Comparison of ENCODE assay signal across 17 mouse cellular contexts in genomic region chr9:26549551-26549950, GRCm38 (mm10).
DNase-seq lines count a peak whose midpoint lies in the region; ATAC-seq and TF ChIP-seq lines count a peak whose summit lies in the region.
"Had no signal": no experiment of that assay in that cellular context is flagged by ENCODE, and none has a peak within 500 bp of the region (broad histone marks: within the 10 kb centered on the region; RNA-seq: fewer than 3 reads in every experiment).

No protein-coding gene starts in this region.

- no peak for ATAC-seq in megakaryocyte, adult 5-6 weeks (ENCODE audit: poor library complexity, severe bottlenecking)
- ATAC-seq in kidney, embryonic 16.5 days (ENCODE audit: low FRiP score, low TSS enrichment) = no peak
- ATAC-seq: forebrain, embryonic 13.5 days; forebrain, postnatal 0 days had no signal

- H3K4me2 ChIP-seq in kidney, embryonic 16.5 days (replicated peaks; ENCODE audit: low read depth, low read length) = no peak overlapping the region
- H3K4me2 ChIP-seq: forebrain, embryonic 13.5 days; heart, embryonic 13.5 days; hindbrain, embryonic 12.5 days had no signal

- WGBS in kidney, embryonic 16.5 days = 80% methylated on average over 2 of the region's 2 CpGs

- H3K9ac ChIP-seq in kidney, embryonic 16.5 days (replicated peaks; ENCODE audit: low read length) = no peak overlapping the region
- H3K9ac ChIP-seq: forebrain, embryonic 13.5 days; forebrain, postnatal 0 days; heart, embryonic 13.5 days; hindbrain, embryonic 12.5 days had no signal

- H3K4me1 ChIP-seq in megakaryocyte, embryonic 14.5 days = no peaks in the 10 kb centered on the region
- H3K4me1 ChIP-seq in kidney, embryonic 16.5 days (ENCODE audit: insufficient read depth, low read length) = no peaks in the 10 kb centered on the region
- H3K4me1 ChIP-seq: embryonic facial prominence, embryonic 10.5 days; forebrain, embryonic 13.5 days; hindbrain, embryonic 12.5 days had no signal

- intact Hi-C loops in left cerebral cortex, adult 2 months (cut with DNase I) = loop anchor here (1.0 to 5.0 kb wide), 2 partner anchors 84 to 183 kb away; partner anchors contain the start of gene B3gat1

- no peak for TF ChIP-seq CTCF in left cerebral cortex, adult 2 months (IDR thresholded peaks at IDR 0.05)

- no peaks in the 10 kb centered on the region for H3K36me3 ChIP-seq in megakaryocyte, embryonic 14.5 days (replicated peaks; ENCODE audit: low read length)
- no peaks in the 10 kb centered on the region for H3K36me3 ChIP-seq in kidney, embryonic 16.5 days (ENCODE audit: insufficient read depth, low read length)
- H3K36me3 ChIP-seq: embryonic facial prominence, embryonic 10.5 days; heart, embryonic 13.5 days; hindbrain, embryonic 12.5 days had no signal

- peak overlapping the region; percentile 66 for H3K27ac ChIP-seq in left cerebral cortex, adult 2 months
- H3K27ac ChIP-seq in kidney, embryonic 16.5 days (ENCODE audit: low read length) = no peak overlapping the region
- H3K27ac ChIP-seq: embryonic facial prominence, embryonic 10.5 days; forebrain, embryonic 13.5 days; heart, embryonic 13.5 days; hindbrain, embryonic 12.5 days had no signal

- H3K27me3 ChIP-seq in megakaryocyte, embryonic 14.5 days (replicated peaks) = no peaks in the 10 kb centered on the region
- H3K27me3 ChIP-seq in kidney, embryonic 16.5 days (ENCODE audit: insufficient read depth, low read length) = no peaks in the 10 kb centered on the region
- H3K27me3 ChIP-seq: forebrain, embryonic 13.5 days; heart, embryonic 13.5 days; hindbrain, embryonic 12.5 days had no signal

- no peak for DNase-seq in left cerebral cortex, adult 2 months (ENCODE audit: extremely low spot score in 1 of 2, low spot score in 2 of 2)
- DNase-seq in left cerebral cortex, adult 11 months (ENCODE audit: low spot score) = no peak
- peak; percentile 26 to 45 for DNase-seq in right cerebral cortex, adult 2 months (ENCODE audit: low spot score in 2 of 2)
- DNase-seq in right cerebral cortex, postnatal 25 days = no peak
- peak; percentile 64 for DNase-seq in telencephalon, adult 2 months (ENCODE audit: low read depth, low spot score)
- DNase-seq: adrenal gland, adult 2 months; adrenal gland, postnatal 25 days; forebrain, postnatal 0 days; gastrocnemius, postnatal 36 days; heart, postnatal 36 days had no signal

- no peak overlapping the region for H3K4me3 ChIP-seq in left cerebral cortex, adult 2 months
- H3K4me3 ChIP-seq in megakaryocyte, embryonic 14.5 days (replicated peaks) = peak overlapping the region; percentile 16
- H3K4me3 ChIP-seq in kidney, embryonic 16.5 days (ENCODE audit: low read length) = no peak overlapping the region
- H3K4me3 ChIP-seq: embryonic facial prominence, embryonic 10.5 days; forebrain, embryonic 13.5 days; heart, embryonic 13.5 days; hindbrain, embryonic 12.5 days had no signal

- H3K9me3 ChIP-seq in megakaryocyte, embryonic 14.5 days = peaks cover 22% of the 10 kb centered on the region
- H3K9me3 ChIP-seq in kidney, embryonic 16.5 days (ENCODE audit: low read length) = no peaks in the 10 kb centered on the region
- H3K9me3 ChIP-seq: embryonic facial prominence, embryonic 10.5 days; forebrain, embryonic 13.5 days; heart, embryonic 13.5 days; hindbrain, embryonic 12.5 days had no signal

Comparison
In these comparisons a context has a peak if more than half of its experiments do, and no peak if none do; other contexts are left out.
1. DNase-seq: peak in right cerebral cortex, adult 2 months (2 of 2) and telencephalon, adult 2 months (single experiment); none in left cerebral cortex, adult 2 months (0 of 2), left cerebral cortex, adult 11 months (single experiment) and right cerebral cortex, postnatal 25 days (single experiment).